Mouse (Mus musculus): ENCODE measurements at regions not wholly inside any gene's neighbourhood (a gene's known extent, or its start where the extent isn't known, plus 50 kb on each side); places are given as distances from the start of the nearest gene placed in this dataset.

DNA sequence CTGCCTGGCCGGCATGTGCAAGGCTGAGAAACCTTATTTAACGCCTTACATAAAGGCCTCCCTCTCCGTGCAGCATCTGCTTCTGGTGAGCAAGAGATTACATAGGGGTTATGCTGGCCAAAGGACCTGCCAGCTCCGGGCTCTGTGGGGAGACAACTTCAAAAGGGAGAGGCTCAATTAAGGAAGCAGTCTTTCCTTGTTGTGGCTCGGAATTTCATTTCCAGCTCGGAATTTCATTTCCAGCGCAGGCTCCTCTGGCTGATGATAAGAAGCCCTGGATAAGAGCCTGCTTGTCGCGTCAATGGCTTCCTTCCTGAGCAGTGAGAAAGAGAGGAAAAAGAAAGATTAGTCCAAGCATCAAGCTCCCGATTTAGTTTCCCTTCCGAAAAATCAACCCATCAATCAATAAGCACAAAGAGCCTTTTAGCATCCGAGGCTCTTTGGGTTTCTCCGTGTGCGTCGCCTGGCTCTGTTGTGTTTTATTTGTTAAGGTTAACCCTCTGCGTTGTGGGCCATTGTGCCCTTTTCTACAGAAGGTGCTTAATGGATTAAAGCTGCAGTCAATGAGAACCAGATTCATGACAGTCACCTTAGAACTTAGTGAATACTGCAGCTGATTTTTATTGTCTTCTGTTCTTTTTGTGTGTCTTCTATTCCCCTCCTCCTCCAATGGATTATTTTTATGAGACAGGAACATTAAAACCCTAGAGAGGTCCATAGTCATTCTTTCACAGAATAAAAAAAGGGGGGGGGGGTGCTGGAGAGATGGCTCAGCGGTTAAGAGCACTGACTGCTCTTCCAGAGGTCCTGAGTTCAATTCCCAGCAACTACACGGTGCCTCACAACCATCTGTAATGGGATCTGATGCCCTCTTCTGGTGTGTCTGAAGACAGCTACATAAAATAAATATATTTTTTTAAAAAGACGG is 218.3 kb downstream of the Myo1b start:
- peak in 1 of 2 experiments; percentile 14 for DNase-seq

DNA sequence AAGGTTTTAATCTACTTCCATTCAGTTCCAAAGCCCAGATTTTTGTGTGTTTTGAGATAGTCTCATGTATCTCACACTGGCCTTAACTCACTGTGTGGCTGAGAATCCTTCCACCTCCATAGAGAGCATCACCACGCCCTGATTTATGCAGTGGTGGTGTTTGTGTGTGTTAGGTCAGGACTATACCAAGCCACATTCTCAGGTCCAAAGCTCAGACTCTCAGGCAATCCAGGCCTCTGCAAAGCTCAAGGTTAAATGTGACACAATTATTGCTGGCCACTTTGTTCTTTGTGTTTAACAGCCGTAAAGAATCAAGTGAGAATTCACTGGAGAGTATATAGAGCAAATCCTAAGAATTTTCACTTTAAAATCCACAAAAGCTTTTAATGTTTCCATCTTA is 218.2 kb upstream of the Nabp1 start:
- DNase-seq = no peak

DNA sequence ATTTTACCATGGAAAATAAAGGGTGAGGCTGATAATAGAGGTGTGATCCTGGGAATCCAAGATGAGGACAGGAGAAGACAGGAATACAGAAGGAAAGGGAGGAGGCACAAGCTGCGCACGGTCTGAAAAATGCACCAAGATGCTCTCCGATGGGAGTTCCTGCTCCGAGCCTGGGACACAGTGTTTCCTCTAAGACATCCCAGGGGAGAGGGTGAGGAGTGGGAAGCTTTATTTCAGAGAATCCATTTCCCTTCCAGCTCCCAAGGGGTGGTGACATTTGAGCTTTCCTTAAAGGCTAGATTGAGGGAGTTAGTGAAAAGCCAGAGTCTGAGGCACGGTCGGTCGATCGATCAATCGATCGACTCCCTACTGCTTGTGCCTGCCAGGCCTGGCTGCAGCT is 212.7 kb upstream of the Nabp1 start:
- DNase-seq = no peak

DNA sequence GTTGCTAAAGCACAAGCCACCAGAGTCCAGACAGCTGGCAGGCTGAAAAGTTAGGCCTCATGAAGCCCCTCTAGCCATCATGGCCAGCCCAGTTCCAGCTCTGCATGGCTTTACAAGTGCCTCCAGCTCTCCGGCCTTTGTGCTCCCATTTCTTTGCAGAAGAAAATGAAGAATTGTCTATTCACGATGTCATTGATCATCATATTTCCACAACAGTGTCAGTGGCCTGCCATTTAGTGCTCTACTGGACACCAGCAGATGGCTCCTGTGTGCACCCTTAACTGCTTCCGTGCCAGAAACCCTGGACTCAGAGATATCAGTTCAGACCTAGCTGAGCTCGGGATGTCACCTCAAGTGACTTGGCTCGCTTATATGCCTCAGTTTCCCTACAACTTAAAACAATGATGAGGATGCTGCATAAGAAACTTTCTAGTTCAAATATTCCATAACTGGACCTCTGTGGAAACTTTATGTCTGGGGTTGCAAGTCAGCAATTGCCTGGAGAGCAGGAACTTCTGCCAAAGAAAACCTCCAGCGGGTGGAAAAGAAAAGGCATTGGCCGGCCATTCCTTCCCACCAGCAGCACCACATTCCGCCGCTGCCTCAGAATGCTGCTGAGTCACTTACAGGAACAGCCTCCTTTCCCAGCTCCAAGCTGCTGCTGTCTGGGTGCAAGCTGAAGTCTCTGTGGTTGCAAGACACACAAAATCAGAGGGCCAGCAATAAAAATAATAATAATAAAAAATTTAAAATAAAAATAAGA is 211.4 kb upstream of the Nabp1 start:
- no peak for DNase-seq

DNA sequence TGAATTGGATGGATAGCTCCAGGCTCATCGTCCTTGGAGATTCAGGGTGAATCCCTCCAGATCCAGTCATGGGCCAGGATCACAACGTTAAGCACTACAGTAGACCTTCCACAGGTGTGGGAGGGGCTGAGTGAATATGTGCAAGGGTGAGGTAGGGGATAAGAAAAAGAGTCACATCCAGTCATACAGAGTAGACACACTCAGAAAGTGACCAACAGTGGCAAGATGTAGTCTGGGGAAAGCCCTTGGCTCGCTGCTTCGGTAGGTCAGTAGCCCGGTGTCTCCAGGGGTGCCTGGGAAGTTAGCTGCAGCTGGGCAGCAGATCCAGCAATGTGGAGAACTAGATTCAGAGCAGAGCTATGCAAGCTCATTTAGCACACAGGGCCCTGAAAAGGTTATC is 210.7 kb upstream of the Nabp1 start:
- no peak for DNase-seq

DNA sequence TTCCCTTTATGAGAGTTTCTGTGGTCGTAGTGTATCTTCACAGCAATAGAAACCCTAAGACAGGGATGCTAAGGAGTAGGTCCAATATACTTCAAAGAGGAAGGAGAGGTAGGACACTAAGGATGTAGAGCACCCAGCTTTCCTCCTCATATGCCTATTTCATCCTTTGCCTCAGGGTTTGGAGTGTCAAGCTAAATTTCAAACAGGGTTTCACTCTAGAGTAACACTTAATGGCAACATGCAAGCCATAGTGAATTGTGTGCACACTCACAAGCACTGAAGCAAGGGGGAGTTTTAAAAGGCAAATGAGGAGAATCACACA is 210.0 kb upstream of the Nabp1 start:
- DNase-seq = no peak

DNA sequence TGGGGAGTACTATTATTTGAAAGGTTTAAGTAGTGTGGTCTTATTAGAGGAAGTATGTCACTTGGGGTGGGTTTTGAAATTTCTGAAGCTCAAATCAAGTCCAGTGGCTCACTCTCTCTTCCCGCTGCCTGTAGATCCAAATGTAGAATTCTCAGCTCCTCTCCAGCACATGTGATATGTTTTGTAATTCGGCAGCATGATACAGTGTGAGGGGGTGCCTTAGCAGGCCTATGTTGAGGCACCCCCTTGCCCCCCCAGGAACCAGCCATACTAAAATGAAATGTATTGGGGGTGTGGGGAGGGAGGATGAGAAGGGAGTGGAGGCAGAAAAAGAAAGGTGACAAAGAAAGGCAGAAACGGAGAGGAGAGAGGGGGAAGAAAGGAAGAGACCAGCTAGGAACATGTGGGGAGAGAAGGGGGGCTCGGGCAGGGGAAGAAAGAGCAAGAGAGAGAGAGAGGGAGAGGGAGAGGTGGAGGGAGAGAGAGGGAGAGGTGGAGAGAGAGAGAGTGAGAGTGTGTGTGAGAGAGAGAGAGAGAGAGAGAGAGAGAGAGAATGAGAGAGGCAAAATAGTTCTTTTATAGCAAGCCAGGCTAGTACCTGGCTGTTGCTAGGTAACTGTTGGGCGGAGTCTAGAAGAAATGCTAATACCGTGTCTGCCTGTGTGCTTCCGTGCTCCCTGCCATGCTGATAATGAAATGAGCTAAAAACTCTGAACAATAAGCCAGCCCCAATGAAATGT is 209.4 kb upstream of the Nabp1 start:
- DNase-seq = no peak

DNA sequence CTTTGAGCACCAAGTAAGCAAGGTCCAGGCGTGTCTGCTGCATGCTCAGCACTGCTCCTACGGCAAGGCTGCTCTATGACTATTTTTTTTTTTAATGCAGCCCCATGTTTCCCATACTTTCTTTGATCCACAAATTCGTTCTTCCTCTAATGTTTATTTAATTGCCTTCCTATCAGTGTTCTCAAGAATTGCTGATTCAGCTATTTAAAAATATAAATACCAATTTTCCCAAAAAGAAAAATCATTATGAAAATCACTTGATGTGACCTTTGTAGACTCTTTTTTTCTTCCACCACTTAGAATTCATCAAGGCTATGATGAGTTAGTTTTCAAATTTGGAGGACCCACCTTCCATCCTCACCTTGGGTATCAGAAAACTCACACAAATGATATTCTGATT is 208.5 kb upstream of the Nabp1 start:
- DNase-seq = no peak

DNA sequence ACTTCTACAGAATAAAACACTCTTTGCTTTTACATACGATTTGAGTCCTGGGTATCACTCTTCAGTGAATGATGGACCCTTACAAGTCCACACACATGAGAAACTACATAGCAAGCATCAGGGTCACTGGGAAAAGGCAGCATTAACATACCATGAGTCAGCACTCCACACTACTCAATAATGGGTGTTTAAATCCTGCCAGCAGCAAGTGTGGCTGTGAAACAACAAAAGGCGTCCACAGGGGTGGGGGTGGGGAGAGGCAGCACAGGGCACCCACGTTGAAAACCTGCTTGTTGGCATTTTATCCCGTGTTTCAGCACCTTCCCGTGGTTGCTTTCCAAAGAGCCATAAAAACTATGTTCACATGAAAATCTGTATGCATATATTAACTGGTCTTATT is 204.0 kb upstream of the Nabp1 start:
- no peak for DNase-seq

DNA sequence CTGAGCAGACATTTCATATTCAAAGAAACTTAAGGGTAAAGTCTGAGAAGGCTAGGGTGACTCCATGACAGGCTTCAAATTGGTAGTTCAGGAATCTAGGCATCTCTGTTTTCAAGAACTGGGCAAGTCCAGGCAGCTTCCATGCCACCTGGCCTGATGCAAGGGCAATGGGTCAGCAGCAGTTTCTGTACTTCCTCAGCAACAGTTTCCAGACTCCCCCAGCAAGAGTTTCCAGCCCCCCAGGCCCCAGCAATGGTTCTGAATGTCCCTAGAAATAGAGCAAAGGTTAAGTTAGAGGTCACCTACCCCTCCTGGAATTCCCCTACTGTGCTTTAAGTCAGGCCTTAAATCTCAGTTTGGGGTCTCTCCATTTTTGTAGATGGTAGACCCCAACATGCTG is 203.6 kb upstream of the Nabp1 start:
- DNase-seq = no peak

DNA sequence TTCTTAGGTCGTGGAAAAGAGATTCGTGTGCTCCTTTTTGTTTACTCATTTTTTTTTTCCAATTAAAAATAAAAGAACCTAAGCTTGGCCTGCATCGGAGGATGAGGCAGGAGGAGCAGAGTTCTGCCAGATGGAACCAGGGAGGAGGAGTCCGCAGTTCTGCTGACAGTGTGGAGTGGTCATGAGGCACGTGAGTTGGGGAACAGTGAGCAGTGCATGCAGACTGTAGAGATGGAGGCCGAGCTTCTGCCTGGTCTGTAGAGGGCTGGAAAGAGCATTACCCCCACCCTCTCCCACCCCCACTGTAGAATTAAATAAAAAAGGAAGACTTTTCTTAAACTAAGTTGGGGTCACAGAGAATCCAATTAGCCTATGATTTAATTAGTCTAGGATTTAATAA is 202.5 kb upstream of the Nabp1 start:
- no peak for DNase-seq

DNA sequence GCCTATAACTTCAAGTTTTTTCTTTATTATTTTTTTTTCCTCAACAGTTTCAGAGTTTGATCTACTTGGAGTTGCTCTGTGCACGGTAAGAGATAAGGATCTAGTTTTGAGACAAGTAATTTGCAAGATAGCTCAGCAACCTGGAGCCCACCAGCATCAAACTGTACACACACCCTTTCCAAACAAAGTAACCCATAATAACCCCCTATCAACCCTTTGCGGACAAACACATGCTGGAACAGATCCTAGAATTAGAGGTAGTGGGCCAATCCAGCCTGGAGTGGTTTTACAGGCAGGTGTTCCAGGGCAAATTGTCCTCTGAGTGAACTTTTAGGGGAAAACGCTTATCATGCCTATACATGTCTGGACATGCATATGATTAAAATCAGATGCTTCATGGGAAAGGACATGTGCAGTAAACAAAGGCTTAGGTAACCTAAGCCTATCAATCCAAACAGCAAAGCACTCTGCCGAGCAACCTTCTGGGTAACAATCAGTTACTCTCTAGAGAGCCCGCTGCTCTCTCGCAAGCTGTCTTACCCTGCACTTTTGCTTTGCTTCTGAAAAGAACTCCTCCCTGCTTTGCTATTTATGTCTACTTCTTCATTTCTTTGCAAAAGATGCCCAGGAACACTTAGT is 200.2 kb upstream of the Nabp1 start:
- DNase-seq = no peak

DNA sequence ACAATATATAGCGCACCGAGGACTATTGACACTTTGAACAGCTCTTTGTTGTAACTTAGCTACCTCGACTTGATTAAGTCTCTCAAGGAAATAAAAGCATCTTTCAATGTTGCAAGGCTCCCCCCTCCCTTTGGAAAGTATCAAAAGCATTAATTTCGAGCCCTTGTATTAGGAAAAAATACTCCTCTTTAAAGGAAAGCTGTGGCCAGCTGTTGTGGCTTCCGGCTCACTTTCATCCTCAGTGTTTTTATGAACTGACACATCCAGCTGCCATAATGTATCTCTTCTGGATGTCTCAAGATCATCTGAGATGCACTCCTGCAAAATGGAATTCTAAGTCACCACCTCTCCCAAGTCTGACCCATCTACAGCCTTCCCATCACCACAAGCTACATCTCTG is 199.6 kb upstream of the Nabp1 start:
- DNase-seq = no peak

DNA sequence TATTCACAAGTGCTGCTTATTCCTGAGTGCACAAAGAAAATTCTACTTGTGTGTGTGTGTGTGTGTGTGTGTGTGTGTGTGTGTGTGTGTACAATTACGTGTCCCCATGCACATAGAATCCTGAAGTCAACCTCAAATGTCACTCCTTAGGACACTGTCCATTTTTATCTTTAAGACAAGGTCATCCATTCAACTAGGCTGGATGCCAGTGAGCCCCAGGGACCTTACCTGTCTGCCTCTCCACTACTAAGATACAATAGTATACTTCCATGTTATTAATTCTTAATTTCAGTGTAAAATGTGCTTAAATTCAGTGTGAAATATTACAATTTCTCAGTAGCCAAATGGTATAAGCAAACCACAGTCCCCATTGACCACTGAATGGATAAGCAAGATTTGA is 193.5 kb upstream of the Nabp1 start:
- DNase-seq = no peak

DNA sequence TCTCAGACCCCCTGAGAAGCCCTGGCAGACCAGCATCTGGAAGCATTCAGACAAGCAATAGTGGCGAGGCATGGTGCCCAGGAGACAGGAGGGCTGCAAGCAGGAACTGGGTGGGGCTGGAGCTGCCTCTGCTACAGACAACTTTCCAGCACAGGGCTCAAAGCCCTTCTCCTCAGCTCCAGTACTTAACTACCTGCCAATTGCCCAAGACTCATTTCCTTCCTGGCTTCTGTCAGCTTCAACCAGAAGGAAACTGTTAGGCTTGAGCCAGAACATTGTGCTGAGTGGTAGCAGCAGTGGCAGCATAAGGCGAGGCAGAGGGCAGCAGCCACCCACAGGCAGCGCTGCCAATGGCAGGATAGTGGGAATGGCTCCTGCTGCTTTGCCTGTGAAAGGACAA is 193.1 kb upstream of the Nabp1 start:
- DNase-seq = peak; percentile 77 to 85

DNA sequence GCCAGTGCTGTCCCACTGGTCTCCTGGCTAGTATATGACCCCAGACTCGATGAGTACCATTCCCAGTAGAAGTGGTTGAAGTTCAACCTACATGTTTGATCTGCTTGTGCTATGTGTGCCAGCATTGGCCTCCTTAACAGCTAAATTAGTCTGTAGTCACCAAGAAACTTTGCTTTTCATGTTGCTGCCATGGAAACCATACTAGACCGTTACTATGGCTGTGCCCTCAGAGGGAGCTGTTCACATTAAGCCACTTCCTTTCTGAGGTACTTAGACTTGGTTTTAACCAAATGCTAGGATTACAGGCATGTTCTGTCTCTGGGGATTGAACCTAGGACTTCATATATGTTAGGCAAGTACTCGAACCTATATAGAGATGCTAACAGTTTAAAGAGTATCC is 191.8 kb upstream of the Nabp1 start:
- DNase-seq = no peak

DNA sequence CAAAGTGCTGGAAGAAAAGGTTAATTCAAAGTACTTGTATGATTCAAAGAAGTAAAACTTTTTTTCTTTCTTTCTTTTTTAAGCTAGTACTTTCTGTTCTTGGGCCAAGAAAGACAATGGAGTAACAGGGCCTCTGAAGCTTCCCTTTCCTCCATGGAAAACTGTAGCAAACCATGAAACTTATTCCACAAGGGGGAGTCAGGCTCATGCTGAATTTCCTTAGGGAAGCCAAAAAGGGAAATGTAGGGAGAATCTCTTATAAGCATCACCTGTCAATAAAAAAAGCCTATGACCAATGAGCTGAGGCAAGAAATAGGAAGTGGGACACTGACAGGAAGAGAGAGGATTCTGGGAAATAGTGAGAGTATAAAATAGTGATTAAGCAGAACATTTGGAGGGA is 190.7 kb upstream of the Nabp1 start:
- no peak for DNase-seq

DNA sequence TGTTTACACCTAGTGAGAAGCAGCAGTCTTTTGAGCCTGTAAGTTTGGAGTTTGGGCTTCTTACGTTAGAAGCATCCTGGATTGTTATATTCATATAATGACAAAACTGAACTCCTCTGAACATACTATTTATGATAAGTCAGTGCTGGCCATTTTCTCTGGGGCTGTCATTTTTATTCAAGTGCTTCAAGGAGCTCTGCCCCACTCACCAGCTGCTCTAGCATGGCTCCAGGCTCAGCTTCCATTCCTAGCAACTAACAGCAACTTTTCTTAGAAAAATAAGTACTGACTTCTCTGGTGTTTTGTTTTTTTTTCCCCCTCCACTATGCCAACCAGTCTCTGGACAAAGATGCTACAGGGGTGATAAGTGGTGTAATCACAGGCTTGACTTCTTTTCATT is 182.3 kb upstream of the Nabp1 start:
- no peak for DNase-seq

DNA sequence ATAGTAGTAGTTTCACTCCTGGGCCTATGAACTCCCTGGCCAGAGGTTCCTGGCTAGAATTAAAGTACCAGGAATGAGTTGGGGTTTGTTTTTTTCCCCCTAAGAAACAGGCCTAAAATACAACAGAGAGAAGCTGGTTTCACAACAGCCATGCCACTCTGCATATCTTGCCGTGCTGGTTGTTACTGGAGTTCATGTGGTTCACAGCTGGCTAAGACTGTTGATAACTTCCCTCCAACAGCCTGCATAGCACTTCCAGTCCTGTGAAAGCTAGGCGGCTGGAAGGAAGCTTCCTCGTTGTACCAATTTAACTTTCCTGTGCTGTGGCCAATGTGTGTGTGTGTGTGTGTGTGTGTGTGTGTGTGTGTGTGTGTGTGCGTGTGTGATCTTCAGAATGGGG is 179.0 kb upstream of the Nabp1 start:
- DNase-seq = no peak

DNA sequence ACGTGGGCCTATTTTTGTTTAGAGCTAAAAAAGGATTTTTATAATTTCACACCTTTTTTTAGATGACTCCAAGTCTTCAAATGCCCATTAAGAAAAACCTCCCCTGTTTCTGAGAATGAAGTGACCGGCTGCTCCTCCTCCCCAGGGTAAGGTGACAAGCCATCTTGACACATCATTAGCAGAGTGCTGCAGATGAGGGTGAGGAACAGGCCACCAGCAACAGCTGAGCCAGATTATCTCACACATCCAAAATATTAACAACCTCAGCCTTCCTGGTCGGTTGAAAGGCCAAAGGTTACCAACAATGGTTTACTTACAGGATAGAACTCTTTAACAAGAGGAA is 172.4 kb upstream of the Nabp1 start:
- no peak for DNase-seq

DNA sequence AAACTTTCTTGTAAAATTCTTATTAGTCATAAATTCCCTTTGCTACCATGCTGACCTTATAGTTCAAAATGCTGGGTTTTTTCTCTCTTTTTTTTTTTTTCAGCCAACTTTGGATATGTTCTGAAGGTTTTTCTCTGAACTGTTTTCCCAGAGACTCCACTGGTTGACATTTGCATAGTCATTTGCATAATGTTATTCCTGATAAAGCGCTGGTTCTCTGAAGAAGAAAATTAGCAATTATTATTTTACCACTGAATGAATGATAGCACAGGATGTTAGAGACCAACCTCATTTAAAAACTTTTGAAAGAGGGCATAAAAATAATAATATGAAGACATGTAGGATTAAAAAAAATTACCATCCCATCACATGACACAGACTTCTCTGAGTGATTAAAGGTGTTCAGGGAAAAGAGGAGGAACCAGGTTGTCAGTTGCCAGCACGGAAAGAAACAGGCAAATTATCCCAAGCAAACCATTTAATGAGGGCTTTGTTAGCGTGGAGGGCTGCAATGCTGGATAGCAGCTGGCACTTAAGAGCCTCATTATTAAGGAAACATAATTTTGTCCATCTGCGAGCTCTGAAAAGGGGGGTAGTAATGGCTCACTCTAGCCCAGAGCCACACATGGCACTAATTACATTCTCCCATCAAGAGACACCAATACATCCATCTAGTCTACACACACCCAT is 171.9 kb upstream of the Nabp1 start:
- no peak for DNase-seq

DNA sequence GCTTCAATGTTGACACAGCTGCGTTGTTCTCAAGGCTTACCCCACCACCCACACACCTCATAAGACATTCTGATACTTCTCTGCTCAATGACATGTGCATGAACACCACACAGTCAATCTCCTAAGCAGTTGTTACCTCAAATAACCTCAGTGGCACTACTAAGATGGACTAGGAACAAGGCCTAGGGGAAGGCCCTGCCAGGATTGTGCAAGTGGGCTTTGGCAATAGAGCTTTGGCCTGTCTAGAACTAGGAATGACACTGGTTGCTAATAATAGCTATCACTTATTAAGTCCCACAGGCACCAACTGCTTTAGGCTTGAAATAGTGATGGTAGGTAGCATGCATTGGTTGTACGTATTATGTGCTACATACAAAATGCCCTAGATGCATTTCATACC is 169.7 kb upstream of the Nabp1 start:
- DNase-seq = no peak

DNA sequence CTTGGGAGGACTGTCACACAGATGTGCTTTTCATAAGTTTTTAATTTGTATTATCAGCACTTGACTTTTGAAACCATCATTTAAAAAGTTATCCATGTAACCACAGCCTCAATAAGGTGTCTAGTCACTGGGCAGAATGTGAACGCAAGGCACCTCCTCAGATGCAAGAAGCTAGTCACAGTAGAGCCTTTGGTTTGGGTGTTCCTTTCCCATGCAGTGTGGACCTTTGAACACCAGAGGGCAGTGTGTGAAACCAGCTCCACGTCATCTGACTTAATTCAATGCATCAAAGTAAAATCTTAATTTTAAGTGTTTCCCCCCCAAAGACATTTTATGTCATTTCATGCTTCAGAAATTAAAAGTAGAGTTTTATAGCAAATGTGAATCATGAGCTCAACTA is 166.2 kb upstream of the Nabp1 start:
- DNase-seq = peak; percentile 75 to 84
